Mouse (Mus musculus) limb, embryonic 12.5 days (tissue): Measurements from ENCODE around the gene Gm38392. TPM values are rescaled to one million over a fixed set of nuclear protein-coding genes. Genes with fewer than 3 reads are reported as not detected.

Experiments used
- ATAC-seq: fragments of 200-750 bp; cut with Nextera tagmentation; 2 replicates; pipeline ENCODE4 v1.8.0; 2017; ENCODE audit warnings: low read depth, moderate TSS enrichment; ENCODE audit not compliant: insufficient number of reproducible peaks, insufficient read depth, low FRiP score, low TSS enrichment
- H3K27ac ChIP-seq: fragments of 300-500 bp; sonication (generic); 2 replicates; pipeline ENCODE4 v1.5.1; 2016; ENCODE audit warnings: mild to moderate bottlenecking, moderate library complexity
- H3K27me3 ChIP-seq: fragments of 300-500 bp; sonication (generic); 2 replicates; pipeline ENCODE4 v1.6.1; 2016; ENCODE audit warnings: mild to moderate bottlenecking, moderate library complexity
- H3K36me3 ChIP-seq: fragments of 300-500 bp; sonication (generic); 2 replicates; pipeline ENCODE4 v1.6.1; 2016; ENCODE audit warnings: mild to moderate bottlenecking, moderate library complexity
- H3K4me1 ChIP-seq: fragments of 300-500 bp; sonication (generic); replicated peaks from 2 replicates; pipeline ENCODE4 v1.6.1; 2016
- H3K4me2 ChIP-seq: fragments of 300-500 bp; sonication (generic); 2 replicates; pipeline ENCODE4 v1.6.1; 2016; ENCODE audit warnings: mild to moderate bottlenecking, moderate library complexity
- H3K4me3 ChIP-seq: fragments of 300-500 bp; sonication (generic); replicated peaks from 2 replicates; pipeline ENCODE4 v1.5.1; 2016; ENCODE audit warnings: mild to moderate bottlenecking
- H3K9ac ChIP-seq: fragments of 300-500 bp; sonication (generic); replicated peaks from 2 replicates; pipeline ENCODE4 v1.6.1; 2016; ENCODE audit warnings: mild to moderate bottlenecking, moderate library complexity
- H3K9me3 ChIP-seq: fragments of 300-500 bp; sonication (generic); 2 replicates; pipeline ENCODE4 v1.6.1; 2016; ENCODE audit warnings: mild to moderate bottlenecking, moderate library complexity
- WGBS: fragments of 180-500 bp; shearing (Covaris S2); methylation state at CpG from one replicate; pipeline ENCODE4 v1.1.7; 2016; 5-methylcytosine and 5-hydroxymethylcytosine counted together
- polyA plus RNA-seq: library from polyadenylated mRNA; unstranded; fragments of >200 nt; fragmentation: Nextera tagmentation; extraction: Ambion mirVana; gene quantifications from 2 replicates; pipeline ENCODE4 v1.2.1, GENCODE M21; 2016

Gm38392 gene
- polyA plus RNA-seq, 1 experiment from 2014 or later: 0.25 TPM

GRCm38 (mm10) chr3:88234041-88234440, 53.0 kb downstream of the Gm38392 start:
- Histone ChIP-seq H3K27ac (no peak overlapping the region), H3K9me3 (no peaks in the 10 kb centered on the region), H3K4me3 (no peak overlapping the region), H3K4me2 (no peak overlapping the region), H3K27me3 (peaks cover 96% of the 10 kb centered on the region), H3K4me1 (peaks cover 25% of the 10 kb centered on the region), H3K9ac (no peak overlapping the region), H3K36me3 (no peaks in the 10 kb centered on the region)
- WGBS: 57% methylated on average over 8 of the region's 8 CpGs
- ATAC-seq: no peak

DNA sequence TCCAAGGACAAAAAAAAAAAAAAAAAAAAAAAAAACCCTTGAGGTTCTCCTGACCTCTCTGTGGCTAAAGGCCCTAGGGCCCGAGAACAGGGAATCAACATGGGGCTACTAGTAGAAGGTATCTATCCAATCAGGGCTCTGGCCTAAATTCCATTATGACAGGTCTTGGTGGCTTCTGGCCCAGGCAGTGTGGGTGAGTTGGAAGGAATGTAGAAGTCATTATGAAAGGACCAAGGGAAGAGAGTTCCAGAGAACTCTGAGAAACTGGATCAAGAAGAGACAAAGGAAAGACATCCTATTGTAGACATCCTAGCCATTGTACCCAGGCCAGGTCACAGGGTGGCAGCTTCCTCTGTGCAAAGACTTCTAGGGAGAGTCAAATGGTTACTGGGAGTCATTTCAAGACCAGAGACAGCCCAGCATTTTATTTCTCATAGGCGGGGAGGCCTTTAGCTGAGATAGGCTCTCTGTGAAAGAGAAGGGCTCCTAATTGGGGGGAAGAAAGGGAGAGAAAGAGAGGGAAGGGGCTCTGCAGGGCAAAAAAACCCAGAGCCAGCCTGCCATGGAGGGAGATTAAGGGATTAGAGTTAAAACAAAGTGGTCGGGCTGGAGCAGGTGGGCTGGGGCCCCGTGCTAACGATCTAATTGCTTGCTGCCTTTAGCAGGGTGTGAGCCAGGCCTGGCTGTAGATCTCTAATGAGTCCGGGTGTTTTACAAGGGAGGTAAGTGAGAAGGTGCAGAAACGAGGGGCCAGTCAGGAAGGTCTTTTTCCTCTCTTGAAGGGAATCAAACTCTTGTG, 54.0 kb downstream of the Gm38392 start:
- Histone ChIP-seq H3K27ac (no peak overlapping the region), H3K36me3 (no peaks in the 10 kb centered on the region), H3K9me3 (no peaks in the 10 kb centered on the region), H3K27me3 (peaks cover 96% of the 10 kb centered on the region), H3K4me2 (no peak overlapping the region), H3K4me3 (no peak overlapping the region), H3K4me1 (peaks cover 25% of the 10 kb centered on the region), H3K9ac (no peak overlapping the region)
- ATAC-seq: no peak
- WGBS: 15% methylated on average over 7 of the region's 7 CpGs

GRCm38 (mm10) chr3:88232301-88232702, 54.7 kb downstream of the Gm38392 start:
- Histone ChIP-seq H3K4me3 (no peak overlapping the region), H3K9me3 (no peaks in the 10 kb centered on the region), H3K9ac (no peak overlapping the region), H3K27me3 (peaks cover 93% of the 10 kb centered on the region), H3K4me2 (no peak overlapping the region), H3K36me3 (no peaks in the 10 kb centered on the region), H3K4me1 (peaks cover 25% of the 10 kb centered on the region), H3K27ac (no peak overlapping the region)
- WGBS: 62% methylated on average over 7 of the region's 7 CpGs
- no peak for ATAC-seq

DNA sequence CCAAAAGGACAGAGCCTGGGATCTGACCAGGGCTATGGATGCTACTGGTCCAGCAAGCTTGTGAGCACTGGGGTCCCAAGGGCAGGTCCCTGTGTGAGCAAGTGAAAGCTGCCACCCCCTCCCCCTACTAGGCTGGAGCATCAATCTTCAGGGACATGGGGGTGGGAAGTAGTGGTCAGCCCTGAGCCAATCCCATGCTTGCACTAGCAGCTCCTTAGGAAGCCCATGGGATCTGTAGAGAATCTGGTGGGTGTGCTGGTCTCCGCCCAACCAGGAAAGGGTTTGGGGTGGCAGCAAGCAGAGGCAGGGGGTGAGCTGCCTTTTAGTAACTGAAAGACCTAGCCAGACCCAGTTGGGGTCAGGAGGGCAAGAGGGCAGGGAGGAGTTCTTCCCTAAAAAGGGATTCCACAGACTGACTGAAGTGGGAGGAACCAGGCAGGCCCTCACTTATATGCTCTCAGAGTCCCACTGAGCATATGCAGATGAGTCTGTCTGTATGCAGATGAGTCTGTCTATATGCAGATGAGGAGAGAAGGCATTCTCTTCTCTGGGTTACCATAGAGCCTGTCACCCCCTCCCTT, 55.9 kb downstream of the Gm38392 start:
- Histone ChIP-seq H3K36me3 (no peaks in the 10 kb centered on the region), H3K9ac (no peak overlapping the region), H3K27me3 (peaks cover 82% of the 10 kb centered on the region), H3K9me3 (no peaks in the 10 kb centered on the region), H3K4me1 (peaks cover 20% of the 10 kb centered on the region), H3K27ac (no peak overlapping the region), H3K4me2 (no peak overlapping the region), H3K4me3 (no peak overlapping the region)
- ATAC-seq: no peak
- 14% methylated on average over 1 of the region's 1 CpGs for WGBS

- no peak overlapping the region for H3K4me3 ChIP-seq
These were observed 56.6 kb downstream of the Gm38392 start for GRCm38 (mm10) chr3:88230262-88231047.

GRCm38 (mm10) chr3:88229526-88229925, 57.5 kb downstream of the Gm38392 start:
- WGBS: 76% methylated on average over 6 of the region's 6 CpGs
- ATAC-seq: no peak
- no peaks in the 10 kb centered on the region for H3K36me3 ChIP-seq

More at GRCm38 (mm10) chr3:88230262-88231047, 56.6 kb downstream of the Gm38392 start:
- Histone ChIP-seq H3K27me3 (peaks cover 82% of the 10 kb centered on the region), H3K36me3 (no peaks in the 10 kb centered on the region), H3K9ac (no peak overlapping the region), H3K27ac (no peak overlapping the region), H3K9me3 (no peaks in the 10 kb centered on the region), H3K4me1 (peaks cover 19% of the 10 kb centered on the region), H3K4me2 (no peak overlapping the region)
- ATAC-seq: no peak
- 38% methylated on average over 17 of the region's 17 CpGs for WGBS

DNA sequence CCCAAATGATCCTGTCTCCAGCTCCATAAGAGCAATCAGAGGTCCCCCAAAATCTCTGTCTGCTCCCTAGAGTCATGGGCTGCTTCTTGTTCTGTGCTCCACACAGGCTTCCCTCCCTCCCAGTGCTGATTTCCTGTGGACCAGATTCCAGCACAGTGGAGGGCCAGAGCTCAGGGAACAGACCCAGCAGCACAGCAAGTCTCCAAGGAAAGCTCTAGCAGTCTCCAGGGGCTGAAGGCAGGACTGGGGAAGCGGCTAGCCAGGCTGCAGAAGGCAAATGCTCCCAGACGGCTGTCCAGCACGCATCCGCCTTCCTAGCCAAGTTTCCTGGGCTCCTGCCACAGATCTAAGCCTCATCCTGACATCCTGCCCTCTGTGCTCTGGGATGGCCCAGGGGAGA, 58.1 kb downstream of the Gm38392 start:
- no peaks in the 10 kb centered on the region for H3K9me3 ChIP-seq
- peaks cover 83% of the 10 kb centered on the region for H3K27me3 ChIP-seq
- peaks cover 18% of the 10 kb centered on the region for H3K4me1 ChIP-seq
- H3K9ac ChIP-seq: no peak overlapping the region
- WGBS: 43% methylated on average over 4 of the region's 4 CpGs
- no peak overlapping the region for H3K4me2 ChIP-seq
- no peak for ATAC-seq
- no peaks in the 10 kb centered on the region for H3K36me3 ChIP-seq
- no peak overlapping the region for H3K27ac ChIP-seq
- no peak overlapping the region for H3K4me3 ChIP-seq

More at GRCm38 (mm10) chr3:88229526-88229925, 57.5 kb downstream of the Gm38392 start:
- no peak overlapping the region for H3K27ac ChIP-seq
- no peak overlapping the region for H3K9ac ChIP-seq
- peaks cover 83% of the 10 kb centered on the region for H3K27me3 ChIP-seq
- H3K9me3 ChIP-seq: no peaks in the 10 kb centered on the region
- H3K4me2 ChIP-seq: no peak overlapping the region
- H3K4me3 ChIP-seq: no peak overlapping the region
- peaks cover 19% of the 10 kb centered on the region for H3K4me1 ChIP-seq

GRCm38 (mm10) chr3:88227976-88228375, 59.0 kb downstream of the Gm38392 start:
- ATAC-seq: no peak
- Histone ChIP-seq H3K27me3 (peaks cover 83% of the 10 kb centered on the region), H3K4me1 (peaks cover 8% of the 10 kb centered on the region), H3K9me3 (no peaks in the 10 kb centered on the region), H3K36me3 (no peaks in the 10 kb centered on the region), H3K4me3 (no peak overlapping the region), H3K27ac (no peak overlapping the region), H3K9ac (no peak overlapping the region), H3K4me2 (no peak overlapping the region)
- WGBS: 41% methylated on average over 6 of the region's 6 CpGs

- Histone ChIP-seq H3K36me3 (no peaks in the 10 kb centered on the region), H3K27ac (no peak overlapping the region), H3K4me1 (0 out of 2 replicates have a peak, but pooled peaks cover 2% of the 10 kb centered on the region), H3K9ac (no peak overlapping the region), H3K4me3 (no peak overlapping the region), H3K4me2 (no peak overlapping the region), H3K9me3 (no peaks in the 10 kb centered on the region), H3K27me3 (peaks cover 85% of the 10 kb centered on the region)
- 23% methylated on average over 4 of the region's 4 CpGs for WGBS
- no peak for ATAC-seq
These were observed 59.8 kb downstream of the Gm38392 start for GRCm38 (mm10) chr3:88227260-88227659.

DNA sequence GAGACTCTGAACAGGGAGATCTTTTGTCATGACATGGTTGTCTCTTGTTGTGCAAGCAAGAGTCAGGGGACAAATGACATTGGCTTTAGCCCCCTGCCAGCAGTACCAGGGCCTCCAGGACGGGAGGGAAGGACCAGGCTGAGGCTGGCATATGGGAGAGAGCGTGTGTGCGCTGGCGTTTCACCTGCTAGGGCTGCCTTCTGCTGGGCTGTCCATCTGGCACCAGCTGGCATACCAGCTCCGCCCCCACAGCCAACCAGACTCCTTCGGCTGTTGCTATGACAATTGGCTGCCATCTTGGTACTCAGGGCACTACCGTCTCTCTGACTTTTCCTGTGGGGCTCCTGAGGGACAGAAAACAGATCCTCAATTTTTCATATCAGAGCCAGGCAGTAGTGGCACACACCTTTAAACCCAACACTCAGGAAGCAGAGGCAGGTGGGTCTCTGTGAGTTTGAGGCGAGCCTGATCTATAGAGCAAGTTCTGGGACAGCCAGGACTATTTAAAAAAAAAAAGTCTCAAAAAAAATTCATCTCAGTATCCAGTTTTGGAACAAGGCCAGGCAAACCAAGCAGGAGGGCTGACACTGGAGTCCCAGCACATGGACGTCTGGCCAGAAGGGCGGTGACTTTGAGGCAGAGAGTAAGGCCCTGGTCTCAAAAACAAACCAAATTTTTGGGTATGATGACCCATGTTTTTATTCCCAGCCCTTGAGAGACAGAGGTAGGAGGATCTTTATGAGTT, 60.7 kb downstream of the Gm38392 start:
- H3K4me1 ChIP-seq: no peaks in the 10 kb centered on the region
- H3K9me3 ChIP-seq: no peaks in the 10 kb centered on the region
- H3K9ac ChIP-seq: no peak overlapping the region
- H3K27me3 ChIP-seq: peaks cover 85% of the 10 kb centered on the region
- ATAC-seq: no peak
- no peak overlapping the region for H3K27ac ChIP-seq
- H3K36me3 ChIP-seq: no peaks in the 10 kb centered on the region
- 84% methylated on average over 10 of the region's 10 CpGs for WGBS
- no peak overlapping the region for H3K4me3 ChIP-seq
- H3K4me2 ChIP-seq: no peak overlapping the region

DNA sequence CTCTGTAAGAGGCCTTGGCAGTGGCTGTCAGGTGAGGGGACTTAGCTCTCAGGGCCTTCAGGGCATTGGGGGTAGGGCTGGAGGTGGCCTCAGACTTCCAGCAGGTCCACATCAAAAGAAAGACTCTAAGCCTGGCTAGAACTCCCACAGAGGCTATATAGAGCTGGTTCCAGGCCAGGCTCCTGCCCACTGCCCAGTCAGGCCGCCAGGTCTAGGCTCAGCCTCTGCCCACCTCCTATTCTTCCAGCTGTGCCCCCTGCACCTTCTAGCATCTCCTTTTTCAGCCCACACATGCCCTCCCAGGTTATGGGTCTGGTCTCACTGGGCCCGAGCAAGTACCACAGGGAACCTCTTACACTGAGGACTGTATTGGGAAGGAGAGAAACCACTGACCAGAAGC, 62.1 kb downstream of the Gm38392 start:
- Histone ChIP-seq H3K27ac (no peak overlapping the region), H3K36me3 (no peaks in the 10 kb centered on the region), H3K9ac (no peak overlapping the region), H3K9me3 (no peaks in the 10 kb centered on the region), H3K4me1 (no peaks in the 10 kb centered on the region), H3K27me3 (peaks cover 85% of the 10 kb centered on the region), H3K4me2 (no peak overlapping the region), H3K4me3 (no peak overlapping the region)
- ATAC-seq: no peak
- 59% methylated on average over 2 of the region's 2 CpGs for WGBS
